ENCODE assay signal across 7 mouse cellular contexts in genomic region chr6:117908424-117908900, GRCm38 (mm10). TPM values are rescaled to one million over a fixed set of nuclear protein-coding genes. Genes with fewer than 3 reads are reported as not detected.
DNase-seq lines count a peak whose midpoint lies in the region; ATAC-seq and TF ChIP-seq lines count a peak whose summit lies in the region.

No protein-coding gene starts in this region.

- peaks cover 30% of the 10 kb centered on the region for H3K36me3 ChIP-seq in G1E (replicated peaks)
- H3K36me3 ChIP-seq in forebrain, postnatal 0 days (ENCODE audit: insufficient read depth) = no peaks in the 10 kb centered on the region
- no peaks in the 10 kb centered on the region for H3K36me3 ChIP-seq in limb, embryonic 10.5 days
- H3K36me3 ChIP-seq in neural tube, embryonic 12.5 days = no peaks in the 10 kb centered on the region

- peak overlapping the region; percentile 99 for H3K4me2 ChIP-seq in forebrain, postnatal 0 days (ENCODE audit: low read depth)
- peak overlapping the region; percentile 97 for H3K4me2 ChIP-seq in neural tube, embryonic 12.5 days (replicated peaks)

- no peaks in the 10 kb centered on the region for H3K9me3 ChIP-seq in G1E (replicated peaks)
- no peaks in the 10 kb centered on the region for H3K9me3 ChIP-seq in forebrain, postnatal 0 days (ENCODE audit: low read length)
- no peaks in the 10 kb centered on the region for H3K9me3 ChIP-seq in limb, embryonic 10.5 days (replicated peaks)
- H3K9me3 ChIP-seq in neural tube, embryonic 12.5 days = no peaks in the 10 kb centered on the region

- no peak overlapping the region for H3K27ac ChIP-seq in forebrain, postnatal 0 days (ENCODE audit: low read depth, low read length)
- peak overlapping the region; percentile 96 for H3K27ac ChIP-seq in limb, embryonic 10.5 days
- H3K27ac ChIP-seq in neural tube, embryonic 12.5 days = no peak overlapping the region

- no peak for ATAC-seq in G1E (ENCODE audit: extremely low read depth, insufficient number of reproducible peaks, low FRiP score, poor library complexity, severe bottlenecking)
- ATAC-seq in forebrain, postnatal 0 days = no peak
- no peak for ATAC-seq in neural tube, embryonic 12.5 days (ENCODE audit: low FRiP score, low read depth)
- ATAC-seq in activated CD4-positive, CD25-positive, alpha-beta regulatory T cell, adult 4 months = no peak

- H3K27me3 ChIP-seq in G1E (ENCODE audit: insufficient read depth, low read length) = no peaks in the 10 kb centered on the region
- no peaks in the 10 kb centered on the region for H3K27me3 ChIP-seq in forebrain, postnatal 0 days (ENCODE audit: insufficient read depth, low read length)
- no peaks in the 10 kb centered on the region for H3K27me3 ChIP-seq in limb, embryonic 10.5 days (ENCODE audit: low read depth, poor library complexity, severe bottlenecking)
- H3K27me3 ChIP-seq in neural tube, embryonic 12.5 days (replicated peaks) = no peaks in the 10 kb centered on the region

- WGBS in forebrain, postnatal 0 days = under 1% methylated on average over 14 of the region's 14 CpGs
- 1% methylated on average over 14 of the region's 14 CpGs for WGBS in limb, embryonic 10.5 days
- WGBS in neural tube, embryonic 12.5 days = under 1% methylated on average over 14 of the region's 14 CpGs

- peak; percentile 49 for DNase-seq in CD4-positive helper T cell, adult 2 months (ENCODE audit: low read depth, low spot score)
- no peak for DNase-seq in G1E (ENCODE audit: low spot score)
- DNase-seq in forebrain, postnatal 0 days = no peak
- DNase-seq in limb, embryonic 10.5 days (ENCODE audit: low spot score) = no peak
- DNase-seq in spleen, postnatal 36 days (ENCODE audit: low spot score in 2 of 2) = no peak

- H3K4me3 ChIP-seq in G1E (ENCODE audit: low read depth, low read length) = peak overlapping the region; percentile 95
- H3K4me3 ChIP-seq in forebrain, postnatal 0 days (ENCODE audit: low read depth, low read length) = peak overlapping the region; percentile 97
- peak overlapping the region; percentile 95 for H3K4me3 ChIP-seq in limb, embryonic 10.5 days
- peak overlapping the region; percentile 100 for H3K4me3 ChIP-seq in neural tube, embryonic 12.5 days

- no peak for TF ChIP-seq CTCF in G1E (IDR thresholded peaks at IDR 0.05; ENCODE audit: low read depth, low read length)
- no peak for TF ChIP-seq CTCF in forebrain, postnatal 0 days (IDR thresholded peaks at IDR 0.05; ENCODE audit: low read depth)

- H3K9ac ChIP-seq in forebrain, postnatal 0 days = peak overlapping the region; percentile 74; the same call in 1 of the 2 replicates
- peak overlapping the region; percentile 93 for H3K9ac ChIP-seq in neural tube, embryonic 12.5 days

- peaks cover 44% of the 10 kb centered on the region for H3K4me1 ChIP-seq in G1E (ENCODE audit: insufficient read depth, low read depth, low read length)
- peaks cover 13% of the 10 kb centered on the region; the same call in 1 of the 2 replicates for H3K4me1 ChIP-seq in forebrain, postnatal 0 days (ENCODE audit: insufficient read depth)
- H3K4me1 ChIP-seq in limb, embryonic 10.5 days = peaks cover 23% of the 10 kb centered on the region
- peaks cover 27% of the 10 kb centered on the region for H3K4me1 ChIP-seq in neural tube, embryonic 12.5 days

RNA-seq across cellular contexts. Expression of gene Hnrnpf, which starts 8.3 kb away (rescaled TPM):
- total RNA-seq in G1E (2014; fragmentation: Nextera tagmentation) (483 and 552 TPM in 2 replicates), G1E (2017) (1,860 and 1,876 TPM in 2 replicates)
- 171 and 204 TPM in 2 replicates for polyA plus RNA-seq in G1E (2012)
- total RNA-seq in forebrain, postnatal 0 days (2014; rRNA removed) = 236 TPM in 2 replicates
- 216 and 225 TPM in 2 replicates for polyA plus RNA-seq in forebrain, postnatal 0 days (2015; fragmentation: Nextera tagmentation; extraction: Ambion mirVana)
- 907 and 916 TPM in 2 replicates for polyA plus RNA-seq in limb, embryonic 10.5 days (2016; fragmentation: Nextera tagmentation; extraction: Ambion mirVana)
- polyA plus RNA-seq in neural tube, embryonic 12.5 days (2016; fragmentation: Nextera tagmentation; extraction: Ambion mirVana) = 463 and 469 TPM in 2 replicates
- 100 to 1,000 TPM; 807 to 897 TPM for polyA plus RNA-seq in activated CD4-positive, CD25-positive, alpha-beta regulatory T cell, adult 4 months (2017; shearing (Covaris generic))

RNA-seq across cellular contexts. Expression of gene Fxyd4, which starts 29.0 kb away (rescaled TPM):
- total RNA-seq in G1E (2014; fragmentation: Nextera tagmentation) (not detected in 2 replicates), G1E (2017) (0.46 TPM in 1 of 2 replicates, not detected in the other)
- not detected in 2 replicates for polyA plus RNA-seq in G1E (2012)
- not detected in 2 replicates for total RNA-seq in forebrain, postnatal 0 days (2014; rRNA removed)
- polyA plus RNA-seq in forebrain, postnatal 0 days (2015; fragmentation: Nextera tagmentation; extraction: Ambion mirVana) = 0.33 and 0.47 TPM in 2 replicates
- 3.4 and 3.6 TPM in 2 replicates for polyA plus RNA-seq in limb, embryonic 10.5 days (2016; fragmentation: Nextera tagmentation; extraction: Ambion mirVana)
- 1.2 and 2.7 TPM in 2 replicates for polyA plus RNA-seq in neural tube, embryonic 12.5 days (2016; fragmentation: Nextera tagmentation; extraction: Ambion mirVana)
- 1 to 10 TPM; 2.3 to 7.0 TPM for polyA plus RNA-seq in activated CD4-positive, CD25-positive, alpha-beta regulatory T cell, adult 4 months (2017; shearing (Covaris generic))

RNA-seq across cellular contexts. Expression of gene Zfp239, which starts 46.6 kb away (rescaled TPM):
- total RNA-seq in G1E (2014; fragmentation: Nextera tagmentation) (23.9 and 30.3 TPM in 2 replicates), G1E (2017) (17.8 and 19.9 TPM in 2 replicates)
- 3.5 and 6.4 TPM in 2 replicates for polyA plus RNA-seq in G1E (2012)
- total RNA-seq in forebrain, postnatal 0 days (2014; rRNA removed) = 24.2 and 24.8 TPM in 2 replicates
- polyA plus RNA-seq in forebrain, postnatal 0 days (2015; fragmentation: Nextera tagmentation; extraction: Ambion mirVana) = 16.2 and 16.5 TPM in 2 replicates
- 14.6 and 17.3 TPM in 2 replicates for polyA plus RNA-seq in limb, embryonic 10.5 days (2016; fragmentation: Nextera tagmentation; extraction: Ambion mirVana)
- 11.1 and 12.0 TPM in 2 replicates for polyA plus RNA-seq in neural tube, embryonic 12.5 days (2016; fragmentation: Nextera tagmentation; extraction: Ambion mirVana)
- 1 to 10 TPM; 4.1 TPM for polyA plus RNA-seq in activated CD4-positive, CD25-positive, alpha-beta regulatory T cell, adult 4 months (2017; shearing (Covaris generic))
